7 mouse cellular contexts compared by ENCODE assay signal in the genomic region with DNA sequence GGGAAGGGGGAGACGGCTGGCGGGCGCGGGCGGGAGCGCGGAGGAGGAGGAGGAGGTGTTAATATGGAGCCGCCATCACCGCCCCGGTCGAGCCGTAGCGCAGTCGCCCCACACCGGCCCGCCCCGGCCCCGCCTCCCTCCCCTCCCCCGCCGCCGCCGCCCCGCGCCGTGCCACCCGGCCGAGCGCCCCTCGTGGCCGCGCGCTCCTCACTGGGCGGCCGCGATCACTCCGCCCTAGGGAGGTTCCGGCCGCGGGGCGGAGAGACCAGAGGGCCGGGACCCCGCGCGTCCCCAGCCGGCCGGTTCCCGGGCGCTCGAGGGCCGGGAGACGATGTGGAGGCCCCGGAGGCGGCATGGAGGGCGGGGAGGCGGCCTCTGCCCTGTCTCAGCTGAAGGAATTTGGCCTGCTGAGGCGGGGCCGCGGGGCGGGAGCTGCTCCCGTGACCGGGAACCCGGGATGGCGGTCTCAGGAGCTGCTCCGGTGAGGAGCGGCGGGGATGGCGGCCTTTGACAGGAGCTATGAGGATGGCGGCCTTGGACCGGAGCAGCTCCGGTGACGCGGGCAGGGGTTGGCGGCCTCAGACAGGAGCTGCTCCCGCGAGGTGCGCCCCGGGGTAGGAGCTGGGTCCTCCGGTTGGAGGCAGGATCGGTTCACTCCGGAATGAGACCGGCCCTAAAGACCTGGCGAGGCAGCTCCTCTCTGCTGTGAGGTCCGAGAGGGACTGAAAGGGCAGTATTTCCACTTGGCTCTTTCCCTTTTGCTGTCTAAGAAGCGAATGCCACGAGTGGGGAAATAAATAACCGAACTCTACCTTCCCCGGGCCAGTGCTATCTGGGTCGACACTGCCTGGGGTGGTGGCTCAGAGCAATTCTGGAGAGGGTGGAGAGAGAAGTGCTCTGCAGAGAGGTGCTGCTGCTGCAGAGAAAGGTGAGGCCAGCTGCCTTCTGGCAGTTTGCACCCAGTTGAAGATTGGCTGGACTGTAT. TPM values are rescaled to one million over a fixed set of nuclear protein-coding genes. Genes with fewer than 3 reads are reported as not detected.
DNase-seq lines count a peak whose midpoint lies in the region; ATAC-seq and TF ChIP-seq lines count a peak whose summit lies in the region.

A gene (minus strand): TSS at position 137 of the 985 bp plus-strand sequence.

- peak; percentile 82 for ATAC-seq in embryonic facial prominence, embryonic 12.5 days (ENCODE audit: insufficient number of reproducible peaks, insufficient read depth, low FRiP score, low TSS enrichment)
- peak; percentile 74 for ATAC-seq in limb, embryonic 12.5 days (ENCODE audit: insufficient number of reproducible peaks, insufficient read depth, low FRiP score, low TSS enrichment, low read depth)
- peak; percentile 91 for ATAC-seq in midbrain, embryonic 15.5 days (replicated peaks)

- DNase-seq in adrenal gland, postnatal 25 days = peak; percentile 89
- DNase-seq in heart, adult 18-20 months = peak; percentile 86 to 91
- DNase-seq in kidney, adult 2 months = peak; percentile 92
- DNase-seq in spleen, adult 2 months (ENCODE audit: low read depth in 1 of 2, low spot score in 2 of 2) = peak in 1 of 2 experiments; percentile 72

- no peaks in the 10 kb centered on the region for H3K36me3 ChIP-seq in embryonic facial prominence, embryonic 12.5 days
- H3K36me3 ChIP-seq in kidney, adult 2 months (ENCODE audit: control insufficient read depth, insufficient read depth, low read length) = peaks cover 2% of the 10 kb centered on the region; the same call in 1 of the 2 replicates
- H3K36me3 ChIP-seq in limb, embryonic 12.5 days = no peaks in the 10 kb centered on the region
- H3K36me3 ChIP-seq in midbrain, embryonic 15.5 days (replicated peaks) = no peaks in the 10 kb centered on the region; the same call in 1 of the 2 replicates
- no peaks in the 10 kb centered on the region for H3K36me3 ChIP-seq in spleen, adult 2 months (ENCODE audit: control insufficient read depth, insufficient read depth, low read length)

- no peaks in the 10 kb centered on the region for H3K27me3 ChIP-seq in embryonic facial prominence, embryonic 12.5 days
- no peaks in the 10 kb centered on the region for H3K27me3 ChIP-seq in kidney, adult 2 months (replicated peaks; ENCODE audit: control insufficient read depth, insufficient read depth, low read length)
- H3K27me3 ChIP-seq in limb, embryonic 12.5 days = no peaks in the 10 kb centered on the region
- H3K27me3 ChIP-seq in midbrain, embryonic 15.5 days (replicated peaks) = no peaks in the 10 kb centered on the region
- H3K27me3 ChIP-seq in spleen, adult 2 months (ENCODE audit: control insufficient read depth, insufficient read depth, low read length) = no peaks in the 10 kb centered on the region

- H3K9ac ChIP-seq in embryonic facial prominence, embryonic 12.5 days = peak within 1 kb of the TSS; percentile 81
- peak within 1 kb of the TSS; percentile 93 for H3K9ac ChIP-seq in limb, embryonic 12.5 days (replicated peaks)
- H3K9ac ChIP-seq in midbrain, embryonic 15.5 days = peak within 1 kb of the TSS; percentile 98

- H3K4me2 ChIP-seq in embryonic facial prominence, embryonic 12.5 days (replicated peaks) = peak within 1 kb of the TSS; percentile 97
- H3K4me2 ChIP-seq in limb, embryonic 12.5 days = peak within 1 kb of the TSS; percentile 93
- H3K4me2 ChIP-seq in midbrain, embryonic 15.5 days = peak within 1 kb of the TSS; percentile 73

- peaks cover 8% of the 10 kb centered on the region for H3K4me1 ChIP-seq in embryonic facial prominence, embryonic 12.5 days
- peaks cover 4% of the 10 kb centered on the region; the same call in 1 of the 2 replicates for H3K4me1 ChIP-seq in kidney, adult 2 months (ENCODE audit: control insufficient read depth, insufficient read depth, low read length)
- H3K4me1 ChIP-seq in limb, embryonic 12.5 days (replicated peaks) = peaks cover 9% of the 10 kb centered on the region; the same call in 1 of the 2 replicates
- H3K4me1 ChIP-seq in midbrain, embryonic 15.5 days = peaks cover 22% of the 10 kb centered on the region
- H3K4me1 ChIP-seq in spleen, adult 2 months (ENCODE audit: control insufficient read depth, insufficient read depth, insufficient read length) = peaks cover 3% of the 10 kb centered on the region; the same call in 1 of the 2 replicates

- TF ChIP-seq CTCF in kidney, adult 2 months (conservative IDR thresholded peaks at IDR 0.05; ENCODE audit: insufficient read depth, insufficient read length, low read depth, low read length) = no peak
- TF ChIP-seq CTCF in spleen, adult 2 months (IDR thresholded peaks at IDR 0.05; ENCODE audit: extremely low read depth, insufficient read depth, insufficient read length, insufficient replicate concordance) = 0 out of 2 replicates have a peak, but pooled peaks have one; percentile 9

- peak within 1 kb of the TSS; percentile 96 for H3K27ac ChIP-seq in embryonic facial prominence, embryonic 12.5 days
- H3K27ac ChIP-seq in kidney, adult 2 months (ENCODE audit: insufficient read depth, low read depth, low read length) = peak within 1 kb of the TSS; percentile 98
- peak within 1 kb of the TSS; percentile 98 for H3K27ac ChIP-seq in limb, embryonic 12.5 days
- peak within 1 kb of the TSS; percentile 99 for H3K27ac ChIP-seq in midbrain, embryonic 15.5 days
- H3K27ac ChIP-seq in spleen, adult 2 months (ENCODE audit: insufficient read depth, low read length) = peak within 1 kb of the TSS; percentile 69

- WGBS in embryonic facial prominence, embryonic 12.5 days = under 1% methylated on average over 46 of the region's 88 CpGs
- WGBS in kidney, adult 2 months = under 1% methylated on average over 82 of the region's 88 CpGs
- 0% methylated on average over 57 of the region's 88 CpGs for WGBS in limb, embryonic 12.5 days
- under 1% methylated on average over 59 of the region's 88 CpGs for WGBS in midbrain, embryonic 15.5 days
- 1% methylated on average over 52 of the region's 88 CpGs for WGBS in spleen, adult 2 months

- peak; percentile 47 for TF ChIP-seq POLR2A in kidney, adult 2 months (IDR thresholded peaks at IDR 0.05; ENCODE audit: low read depth, low read length)
- TF ChIP-seq POLR2A in spleen, adult 2 months (IDR thresholded peaks at IDR 0.05; ENCODE audit: low read depth, low read length) = no peak; the same call in 1 of the 2 replicates

- no peaks in the 10 kb centered on the region for H3K9me3 ChIP-seq in embryonic facial prominence, embryonic 12.5 days
- no peaks in the 10 kb centered on the region for H3K9me3 ChIP-seq in limb, embryonic 12.5 days
- H3K9me3 ChIP-seq in midbrain, embryonic 15.5 days = no peaks in the 10 kb centered on the region

- H3K4me3 ChIP-seq in embryonic facial prominence, embryonic 12.5 days = peak within 1 kb of the TSS; percentile 71
- H3K4me3 ChIP-seq in kidney, adult 2 months (ENCODE audit: insufficient read depth, low read depth, low read length) = peak within 1 kb of the TSS; percentile 94
- H3K4me3 ChIP-seq in limb, embryonic 12.5 days (replicated peaks) = peak within 1 kb of the TSS; percentile 84
- H3K4me3 ChIP-seq in midbrain, embryonic 15.5 days = peak within 1 kb of the TSS; percentile 90
- peak within 1 kb of the TSS; percentile 93 for H3K4me3 ChIP-seq in spleen, adult 2 months (ENCODE audit: extremely low read depth, insufficient read depth, insufficient read length)

RNA-seq across cellular contexts. Expression of the gene that starts here (rescaled TPM):
- 40.6 and 46.7 TPM in 2 replicates for total RNA-seq in adrenal gland, postnatal 25 days (2021)
- 26.4 and 26.8 TPM in 2 replicates for polyA plus RNA-seq in embryonic facial prominence, embryonic 12.5 days (2016; fragmentation: Nextera tagmentation; extraction: Ambion mirVana)
- 10 to 100 TPM; 26.6 to 30.5 TPM for total RNA-seq in heart, adult 18-20 months (2021)
- polyA plus RNA-seq in kidney, adult 2 months (2012; rRNA removed) = 31.1 and 41.2 TPM in 2 replicates
- polyA plus RNA-seq in limb, embryonic 12.5 days (2016; fragmentation: Nextera tagmentation; extraction: Ambion mirVana) = 24.3 and 25.1 TPM in 2 replicates
- polyA plus RNA-seq in midbrain, embryonic 15.5 days (2015; fragmentation: Nextera tagmentation; extraction: Ambion mirVana) = 35.8 and 37.4 TPM in 2 replicates
- 16.7 and 18.9 TPM in 2 replicates for polyA plus RNA-seq in spleen, adult 2 months (2012; rRNA removed)
